Mouse (Mus musculus): ENCODE measurements around the gene Sh3pxd2a. TPM values are rescaled to one million over a fixed set of nuclear protein-coding genes. Genes with fewer than 3 reads are reported as not detected.

The Sh3pxd2a gene
- polyA plus RNA-seq, 1 experiment from 2014 or later = 0.65 TPM

GRCm38 (mm10) chr19:47483346-47483745 is 19.1 kb upstream of the Sh3pxd2a start:
- no peak for ATAC-seq (ENCODE audit: low read depth)
- H3K27me3 ChIP-seq (ENCODE audit: control insufficient read depth, insufficient read depth, low read depth, low read length) = peaks cover 2% of the 10 kb centered on the region; the same call in 1 of the 2 replicates
- H3K9ac ChIP-seq (ENCODE audit: low read depth, low read length) = no peak overlapping the region
- WGBS (ENCODE audit: insufficient replicate concordance) = 48% methylated on average over 3 of the region's 3 CpGs
- no peak overlapping the region for H3K4me2 ChIP-seq (ENCODE audit: low read depth, low read length)
- no peak overlapping the region for H3K4me3 ChIP-seq (ENCODE audit: low read depth, low read length)
- no peaks in the 10 kb centered on the region for H3K36me3 ChIP-seq (ENCODE audit: control insufficient read depth, insufficient read depth)
- peaks cover 4% of the 10 kb centered on the region; the same call in 1 of the 2 replicates for H3K9me3 ChIP-seq (replicated peaks; ENCODE audit: control insufficient read depth, low read length)
- no peaks in the 10 kb centered on the region; the same call in 1 of the 2 replicates for H3K4me1 ChIP-seq (ENCODE audit: control insufficient read depth, low read depth, low read length)
- H3K27ac ChIP-seq (ENCODE audit: low read length) = no peak overlapping the region

GRCm38 (mm10) chr19:47473453-47473852 is 9.3 kb upstream of the Sh3pxd2a start:
- Histone ChIP-seq H3K9ac (ENCODE audit: low read depth, low read length) (no peak overlapping the region), H3K27ac (ENCODE audit: low read length) (no peak overlapping the region), H3K4me3 (ENCODE audit: low read depth, low read length) (no peak overlapping the region), H3K9me3 (replicated peaks; ENCODE audit: control insufficient read depth, low read length) (no peaks in the 10 kb centered on the region), H3K27me3 (ENCODE audit: control insufficient read depth, insufficient read depth, low read depth, low read length) (no peaks in the 10 kb centered on the region), H3K4me2 (ENCODE audit: low read depth, low read length) (no peak overlapping the region), H3K36me3 (ENCODE audit: control insufficient read depth, insufficient read depth) (no peaks in the 10 kb centered on the region), H3K4me1 (ENCODE audit: control insufficient read depth, low read depth, low read length) (peaks cover 8% of the 10 kb centered on the region)
- 72% methylated on average over 3 of the region's 3 CpGs for WGBS (ENCODE audit: insufficient replicate concordance)
- no peak for ATAC-seq (ENCODE audit: low read depth)

- Histone ChIP-seq H3K4me1 (ENCODE audit: control insufficient read depth, low read depth, low read length) (peaks cover 11% of the 10 kb centered on the region), H3K4me2 (ENCODE audit: low read depth, low read length) (no peak overlapping the region), H3K27me3 (ENCODE audit: control insufficient read depth, insufficient read depth, low read depth, low read length) (no peaks in the 10 kb centered on the region), H3K9me3 (replicated peaks; ENCODE audit: control insufficient read depth, low read length) (no peaks in the 10 kb centered on the region), H3K27ac (ENCODE audit: low read length) (no peak overlapping the region), H3K4me3 (ENCODE audit: low read depth, low read length) (no peak overlapping the region), H3K36me3 (ENCODE audit: control insufficient read depth, insufficient read depth) (no peaks in the 10 kb centered on the region), H3K9ac (ENCODE audit: low read depth, low read length) (no peak overlapping the region)
- 64% methylated on average over 15 of the region's 15 CpGs for WGBS (ENCODE audit: insufficient replicate concordance)
- ATAC-seq (ENCODE audit: low read depth) = no peak; the same call in 1 of the 2 replicates
Measured at GRCm38 (mm10) chr19:47472881-47473400, 8.7 kb upstream of the Sh3pxd2a start.

GRCm38 (mm10) chr19:47471808-47472207 is 7.6 kb upstream of the Sh3pxd2a start:
- ATAC-seq (ENCODE audit: low read depth) = 0 out of 2 replicates have a peak, but pooled peaks have one; percentile 35
- H3K36me3 ChIP-seq (ENCODE audit: control insufficient read depth, insufficient read depth) = no peaks in the 10 kb centered on the region
- 40% methylated on average over 4 of the region's 4 CpGs for WGBS (ENCODE audit: insufficient replicate concordance)

GRCm38 (mm10) chr19:47468750-47469149 is 4.5 kb upstream of the Sh3pxd2a start:
- Histone ChIP-seq H3K4me3 (ENCODE audit: low read depth, low read length) (no peak overlapping the region), H3K4me1 (ENCODE audit: control insufficient read depth, low read depth, low read length) (peaks cover 21% of the 10 kb centered on the region), H3K9ac (ENCODE audit: low read depth, low read length) (no peak overlapping the region), H3K9me3 (replicated peaks; ENCODE audit: control insufficient read depth, low read length) (no peaks in the 10 kb centered on the region), H3K27ac (ENCODE audit: low read length) (0 out of 2 replicates have a peak overlapping the region, but pooled peaks have one; percentile 14), H3K36me3 (ENCODE audit: control insufficient read depth, insufficient read depth) (no peaks in the 10 kb centered on the region), H3K4me2 (ENCODE audit: low read depth, low read length) (no peak overlapping the region), H3K27me3 (ENCODE audit: control insufficient read depth, insufficient read depth, low read depth, low read length) (peaks cover 24% of the 10 kb centered on the region)
- ATAC-seq (ENCODE audit: low read depth) = no peak
- WGBS (ENCODE audit: insufficient replicate concordance) = 35% methylated on average over 3 of the region's 3 CpGs

More at GRCm38 (mm10) chr19:47471808-47472207, 7.6 kb upstream of the Sh3pxd2a start:
- no peaks in the 10 kb centered on the region for H3K27me3 ChIP-seq (ENCODE audit: control insufficient read depth, insufficient read depth, low read depth, low read length)
- no peak overlapping the region for H3K27ac ChIP-seq (ENCODE audit: low read length)
- peaks cover 11% of the 10 kb centered on the region for H3K4me1 ChIP-seq (ENCODE audit: control insufficient read depth, low read depth, low read length)
- no peak overlapping the region for H3K4me2 ChIP-seq (ENCODE audit: low read depth, low read length)
- H3K4me3 ChIP-seq (ENCODE audit: low read depth, low read length) = no peak overlapping the region
- H3K9ac ChIP-seq (ENCODE audit: low read depth, low read length) = no peak overlapping the region
- H3K9me3 ChIP-seq (replicated peaks; ENCODE audit: control insufficient read depth, low read length) = no peaks in the 10 kb centered on the region

GRCm38 (mm10) chr19:47466775-47467174 is 2.6 kb upstream of the Sh3pxd2a start:
- Histone ChIP-seq H3K4me1 (ENCODE audit: control insufficient read depth, low read depth, low read length) (peaks cover 20% of the 10 kb centered on the region), H3K4me3 (ENCODE audit: low read depth, low read length) (no peak overlapping the region), H3K9ac (ENCODE audit: low read depth, low read length) (no peak overlapping the region), H3K27ac (ENCODE audit: low read length) (no peak overlapping the region), H3K36me3 (ENCODE audit: control insufficient read depth, insufficient read depth) (no peaks in the 10 kb centered on the region), H3K9me3 (replicated peaks; ENCODE audit: control insufficient read depth, low read length) (no peaks in the 10 kb centered on the region), H3K27me3 (ENCODE audit: control insufficient read depth, insufficient read depth, low read depth, low read length) (peaks cover 32% of the 10 kb centered on the region), H3K4me2 (ENCODE audit: low read depth, low read length) (no peak overlapping the region)
- ATAC-seq (ENCODE audit: low read depth) = no peak
- 69% methylated on average over 8 of the region's 8 CpGs for WGBS (ENCODE audit: insufficient replicate concordance)

GRCm38 (mm10) chr19:47465467-47465866 is 1.3 kb upstream of the Sh3pxd2a start:
- H3K9ac ChIP-seq (ENCODE audit: low read depth, low read length) = no peak overlapping the region
- H3K4me1 ChIP-seq (ENCODE audit: control insufficient read depth, low read depth, low read length) = peaks cover 27% of the 10 kb centered on the region
- H3K4me3 ChIP-seq (ENCODE audit: low read depth, low read length) = no peak overlapping the region
- no peaks in the 10 kb centered on the region for H3K9me3 ChIP-seq (replicated peaks; ENCODE audit: control insufficient read depth, low read length)
- no peak overlapping the region for H3K27ac ChIP-seq (ENCODE audit: low read length)
- H3K4me2 ChIP-seq (ENCODE audit: low read depth, low read length) = no peak overlapping the region; the same call in 1 of the 2 replicates
- ATAC-seq (ENCODE audit: low read depth) = no peak
- H3K27me3 ChIP-seq (ENCODE audit: control insufficient read depth, insufficient read depth, low read depth, low read length) = peaks cover 32% of the 10 kb centered on the region
- no peaks in the 10 kb centered on the region for H3K36me3 ChIP-seq (ENCODE audit: control insufficient read depth, insufficient read depth)
- 18% methylated on average over 9 of the region's 9 CpGs for WGBS (ENCODE audit: insufficient replicate concordance)

GRCm38 (mm10) chr19:47463636-47464303 is 431 bp downstream of the Sh3pxd2a start:
- H3K9me3 ChIP-seq (replicated peaks; ENCODE audit: control insufficient read depth, low read length) = no peaks in the 10 kb centered on the region
- peaks cover 30% of the 10 kb centered on the region for H3K4me1 ChIP-seq (ENCODE audit: control insufficient read depth, low read depth, low read length)
- H3K4me3 ChIP-seq (ENCODE audit: low read depth, low read length) = peak overlapping the region; percentile 70
- H3K36me3 ChIP-seq (ENCODE audit: control insufficient read depth, insufficient read depth) = no peaks in the 10 kb centered on the region
- peak; percentile 64 for ATAC-seq (ENCODE audit: low read depth)
- WGBS (ENCODE audit: insufficient replicate concordance) = under 1% methylated on average over 46 of the region's 46 CpGs
- peak overlapping the region; percentile 76 for H3K9ac ChIP-seq (ENCODE audit: low read depth, low read length)
- H3K4me2 ChIP-seq (ENCODE audit: low read depth, low read length) = peak overlapping the region; percentile 87
- peaks cover 32% of the 10 kb centered on the region for H3K27me3 ChIP-seq (ENCODE audit: control insufficient read depth, insufficient read depth, low read depth, low read length)
- peak overlapping the region; percentile 76 for H3K27ac ChIP-seq (ENCODE audit: low read length)

- no peaks in the 10 kb centered on the region for H3K9me3 ChIP-seq (replicated peaks; ENCODE audit: control insufficient read depth, low read length)
- H3K27me3 ChIP-seq (ENCODE audit: control insufficient read depth, insufficient read depth, low read depth, low read length) = peaks cover 32% of the 10 kb centered on the region
- peak overlapping the region; percentile 87 for H3K4me2 ChIP-seq (ENCODE audit: low read depth, low read length)
- H3K27ac ChIP-seq (ENCODE audit: low read length) = no peak overlapping the region
- H3K4me3 ChIP-seq (ENCODE audit: low read depth, low read length) = peak overlapping the region; percentile 70
- no peak for ATAC-seq (ENCODE audit: low read depth)
- 3% methylated on average over 13 of the region's 13 CpGs for WGBS (ENCODE audit: insufficient replicate concordance)
- peaks cover 30% of the 10 kb centered on the region for H3K4me1 ChIP-seq (ENCODE audit: control insufficient read depth, low read depth, low read length)
- H3K9ac ChIP-seq (ENCODE audit: low read depth, low read length) = peak overlapping the region; percentile 76; the same call in 1 of the 2 replicates
- H3K36me3 ChIP-seq (ENCODE audit: control insufficient read depth, insufficient read depth) = no peaks in the 10 kb centered on the region
Measured at GRCm38 (mm10) chr19:47463206-47463605, 995 bp downstream of the Sh3pxd2a start.

Measured in liver, embryonic 16.5 days (tissue).